Mouse (Mus musculus): ENCODE measurements at regions not wholly inside any gene's neighbourhood (a gene's known extent, or its start where the extent isn't known, plus 50 kb on each side); places are given as distances from the start of the nearest gene placed in this dataset.
A peak's percentile ranks its signal among the peaks of the same experiment; 100 is the strongest.

- peak; percentile 4 to 28 for DNase-seq
Observed at GRCm38 (mm10) chr9:12157157-12157556, 1088.5 kb downstream of the Jrkl start.

- DNase-seq: no peak
Observed at GRCm38 (mm10) chr9:12113374-12113773, 1132.3 kb downstream of the Jrkl start.
